In genomic region chr5:75871120-75871519, GRCm38 (mm10) we compare ENCODE assay signal across 8 mouse cellular contexts.
A peak's percentile ranks its signal among the peaks of the same experiment; 100 is the strongest.
DNase-seq lines count a peak whose midpoint lies in the region; ATAC-seq lines count a peak whose summit lies in the region.

No protein-coding gene starts in this region.

- no peaks in the 10 kb centered on the region for H3K36me3 ChIP-seq in kidney, embryonic 16.5 days (ENCODE audit: insufficient read depth, low read length)
- H3K36me3 ChIP-seq in neural tube, embryonic 11.5 days (ENCODE audit: control insufficient read depth, insufficient read depth, low read length), result no peaks in the 10 kb centered on the region

- no peak overlapping the region for H3K4me2 ChIP-seq in kidney, embryonic 16.5 days (replicated peaks; ENCODE audit: low read depth, low read length)
- no peak overlapping the region for H3K4me2 ChIP-seq in neural tube, embryonic 11.5 days (ENCODE audit: low read depth)

- no peak overlapping the region for H3K27ac ChIP-seq in kidney, embryonic 16.5 days (ENCODE audit: low read length)
- no peak overlapping the region for H3K27ac ChIP-seq in neural tube, embryonic 11.5 days (ENCODE audit: low read depth, low read length)

- no peaks in the 10 kb centered on the region for H3K4me1 ChIP-seq in kidney, embryonic 16.5 days (ENCODE audit: insufficient read depth, low read length)
- no peaks in the 10 kb centered on the region for H3K4me1 ChIP-seq in neural tube, embryonic 11.5 days (ENCODE audit: control insufficient read depth, insufficient read depth, low read length)

- H3K4me3 ChIP-seq in kidney, embryonic 16.5 days (ENCODE audit: low read length), result no peak overlapping the region
- H3K4me3 ChIP-seq in neural tube, embryonic 11.5 days (ENCODE audit: low read depth, low read length), result no peak overlapping the region

- no peaks in the 10 kb centered on the region for H3K27me3 ChIP-seq in kidney, embryonic 16.5 days (ENCODE audit: insufficient read depth, low read length)
- H3K27me3 ChIP-seq in neural tube, embryonic 11.5 days (ENCODE audit: control insufficient read depth, insufficient read depth, low read length), result no peaks in the 10 kb centered on the region

- no peak overlapping the region for H3K9ac ChIP-seq in kidney, embryonic 16.5 days (replicated peaks; ENCODE audit: low read length)
- no peak overlapping the region for H3K9ac ChIP-seq in neural tube, embryonic 11.5 days (ENCODE audit: low read length)

- peak; percentile 62 for DNase-seq in kidney, adult 18-20 months
- DNase-seq in adrenal gland, postnatal 36 days, result peak; percentile 69 to 74
- DNase-seq in forelimb bud, embryonic 11.5 days (ENCODE audit: low read depth, low spot score), result peak; percentile 80
- peak; percentile 66 for DNase-seq in hindlimb bud, embryonic 11.5 days (ENCODE audit: extremely low spot score, low read depth, low spot score)
- DNase-seq in left cerebral cortex, postnatal 25 days (ENCODE audit: low spot score in 2 of 2), result peak; percentile 61 to 69
- DNase-seq in neural tube, embryonic 11.5 days (ENCODE audit: low spot score), result peak; percentile 80
- peak; percentile 61 for DNase-seq in thymus, postnatal 14 days

- intact Hi-C loops in left cerebral cortex, postnatal 25 days (cut with DNase I), result loop anchor here (1.0 to 10.0 kb wide), 3 partner anchors 106 to 434 kb away; partner anchors contain the start of genes Clock and Kdr

- ATAC-seq in kidney, embryonic 16.5 days (ENCODE audit: low FRiP score, low TSS enrichment), result no peak
- ATAC-seq in neural tube, embryonic 11.5 days (ENCODE audit: insufficient read depth, low FRiP score, low TSS enrichment), result no peak

- WGBS in kidney, embryonic 16.5 days, result 24% methylated on average over 8 of the region's 8 CpGs
- WGBS in neural tube, embryonic 11.5 days, result 27% methylated on average over 8 of the region's 8 CpGs

- H3K9me3 ChIP-seq in kidney, embryonic 16.5 days (ENCODE audit: low read length), result no peaks in the 10 kb centered on the region
- H3K9me3 ChIP-seq in neural tube, embryonic 11.5 days (ENCODE audit: control insufficient read depth, low read length), result no peaks in the 10 kb centered on the region
